ENCODE assay signal across 14 mouse cellular contexts in the genomic region with DNA sequence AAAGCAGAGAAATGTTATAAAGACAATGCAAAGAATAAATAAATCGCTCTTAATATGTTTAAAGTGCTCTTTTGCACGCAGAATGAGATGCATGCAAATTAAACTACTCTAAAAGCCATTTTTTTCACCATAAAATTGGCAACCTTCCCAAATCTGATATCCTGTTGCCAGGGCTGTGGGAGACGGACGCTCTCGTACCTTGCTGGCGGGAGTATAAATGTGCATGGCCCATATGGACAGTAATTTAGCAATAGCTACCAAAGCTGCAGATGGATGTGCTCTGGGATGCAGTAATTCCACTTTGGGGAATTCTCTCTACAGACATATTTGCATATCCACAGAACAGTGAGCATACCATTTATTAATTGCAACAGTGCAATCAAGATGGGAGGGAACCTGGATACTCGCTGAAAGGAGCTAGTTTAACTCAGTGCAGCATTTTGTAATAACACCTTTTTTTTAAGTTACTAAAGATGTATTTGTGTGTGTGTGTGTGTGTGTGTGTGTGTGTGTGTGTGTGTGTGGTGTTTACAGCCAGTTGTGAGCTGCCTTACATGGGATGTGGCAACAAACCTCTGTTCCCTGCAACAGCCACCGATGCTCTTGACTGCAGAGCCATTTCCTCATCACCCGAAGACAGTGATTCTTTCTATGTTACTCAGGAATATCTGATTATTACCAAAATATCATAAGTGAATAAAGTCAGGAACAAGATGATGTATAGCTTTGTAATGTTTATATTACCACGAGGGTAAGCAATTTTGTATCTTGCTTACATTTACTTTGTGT.
DNase-seq lines count a peak whose midpoint lies in the region; ATAC-seq and TF ChIP-seq lines count a peak whose summit lies in the region.
"Had no signal": no experiment of that assay in that cellular context is flagged by ENCODE, and none has a peak within 500 bp of the region (broad histone marks: within the 10 kb centered on the region; RNA-seq: fewer than 3 reads in every experiment).

No protein-coding gene starts in this region.

- H3K4me3 ChIP-seq in forebrain, embryonic 15.5 days: no peak overlapping the region
- no peak overlapping the region for H3K4me3 ChIP-seq in forebrain, embryonic 12.5 days (replicated peaks)
- no peak overlapping the region for H3K4me3 ChIP-seq in hindbrain, embryonic 14.5 days (replicated peaks; ENCODE audit: low read length)
- no peak overlapping the region for H3K4me3 ChIP-seq in midbrain, postnatal 0 days (ENCODE audit: low read depth, low read length)
- H3K4me3 ChIP-seq: heart, embryonic 10.5 days; left cerebral cortex, adult 2 months had no signal

- no peak for TF ChIP-seq CTCF in brain, embryonic 14.5 days (IDR thresholded peaks at IDR 0.05; ENCODE audit: borderline replicate concordance, extremely low read depth, insufficient read depth, insufficient read length)
- no peak for TF ChIP-seq CTCF in midbrain, postnatal 0 days (IDR thresholded peaks at IDR 0.05)

- H3K4me2 ChIP-seq in forebrain, embryonic 15.5 days (replicated peaks): no peak overlapping the region
- H3K4me2 ChIP-seq in forebrain, embryonic 12.5 days: no peak overlapping the region
- H3K4me2 ChIP-seq in hindbrain, embryonic 14.5 days (replicated peaks): peak overlapping the region; percentile 1; the same call in 1 of the 2 replicates
- H3K4me2 ChIP-seq in midbrain, postnatal 0 days (ENCODE audit: low read depth, low read length, poor library complexity, severe bottlenecking): no peak overlapping the region

- no peak for TF ChIP-seq POLR2A in brain, embryonic 14.5 days (IDR thresholded peaks at IDR 0.05; ENCODE audit: borderline replicate concordance, extremely low read depth, insufficient read depth, insufficient read length, poor library complexity, severe bottlenecking)

- no peaks in the 10 kb centered on the region for H3K36me3 ChIP-seq in forebrain, embryonic 15.5 days
- no peaks in the 10 kb centered on the region for H3K36me3 ChIP-seq in forebrain, embryonic 12.5 days (replicated peaks)
- H3K36me3 ChIP-seq in hindbrain, embryonic 14.5 days (replicated peaks; ENCODE audit: control insufficient read depth, insufficient read depth): no peaks in the 10 kb centered on the region
- H3K36me3 ChIP-seq in midbrain, postnatal 0 days (ENCODE audit: insufficient read depth, low read length): no peaks in the 10 kb centered on the region
- H3K36me3 ChIP-seq: heart, embryonic 10.5 days had no signal

- ATAC-seq in forebrain, embryonic 15.5 days (replicated peaks): peak; percentile 57
- no peak for ATAC-seq in forebrain, embryonic 12.5 days (ENCODE audit: low FRiP score)
- ATAC-seq in hindbrain, embryonic 14.5 days (ENCODE audit: low FRiP score): peak; percentile 76
- no peak for ATAC-seq in midbrain, postnatal 0 days (ENCODE audit: low FRiP score)

- no peak overlapping the region for H3K27ac ChIP-seq in forebrain, embryonic 15.5 days (replicated peaks)
- no peak overlapping the region for H3K27ac ChIP-seq in forebrain, embryonic 12.5 days
- H3K27ac ChIP-seq in hindbrain, embryonic 14.5 days: no peak overlapping the region
- no peak overlapping the region for H3K27ac ChIP-seq in midbrain, postnatal 0 days (ENCODE audit: low read depth, low read length)
- H3K27ac ChIP-seq: heart, embryonic 10.5 days; left cerebral cortex, adult 2 months had no signal

- no peaks in the 10 kb centered on the region for H3K9me3 ChIP-seq in forebrain, embryonic 15.5 days
- H3K9me3 ChIP-seq in forebrain, embryonic 12.5 days: no peaks in the 10 kb centered on the region
- no peaks in the 10 kb centered on the region for H3K9me3 ChIP-seq in hindbrain, embryonic 14.5 days (ENCODE audit: control insufficient read depth, low read length)
- no peaks in the 10 kb centered on the region for H3K9me3 ChIP-seq in midbrain, postnatal 0 days (ENCODE audit: low read length)
- H3K9me3 ChIP-seq: heart, embryonic 10.5 days had no signal

- no peak overlapping the region for H3K9ac ChIP-seq in forebrain, embryonic 15.5 days (replicated peaks)
- H3K9ac ChIP-seq in forebrain, embryonic 12.5 days: no peak overlapping the region
- no peak overlapping the region for H3K9ac ChIP-seq in hindbrain, embryonic 14.5 days
- no peak overlapping the region for H3K9ac ChIP-seq in midbrain, postnatal 0 days (replicated peaks; ENCODE audit: low read length, poor library complexity, severe bottlenecking)

- DNase-seq in brain, embryonic 14.5 days (ENCODE audit: low read depth): peak; percentile 87
- peak; percentile 76 for DNase-seq in hindbrain, embryonic 14.5 days (ENCODE audit: low spot score)
- peak; percentile 64 for DNase-seq in midbrain, postnatal 0 days (ENCODE audit: low spot score)
- DNase-seq in kidney, adult 8-10 months: no peak
- no peak for DNase-seq in retina, embryonic 14.5 days (ENCODE audit: low spot score)
- DNase-seq: adrenal gland, postnatal 36 days; gastrocnemius, postnatal 10 days; kidney, adult 11 months; lung, adult 2 months; thymus, postnatal 4 days had no signal

- WGBS in forebrain, embryonic 15.5 days: 46% methylated on average over 10 of the region's 10 CpGs
- 75% methylated on average over 10 of the region's 10 CpGs for WGBS in forebrain, embryonic 12.5 days
- 37% methylated on average over 10 of the region's 10 CpGs for WGBS in hindbrain, embryonic 14.5 days
- WGBS in midbrain, postnatal 0 days: 52% methylated on average over 10 of the region's 10 CpGs

- H3K27me3 ChIP-seq in forebrain, embryonic 15.5 days: no peaks in the 10 kb centered on the region
- no peaks in the 10 kb centered on the region for H3K27me3 ChIP-seq in forebrain, embryonic 12.5 days
- no peaks in the 10 kb centered on the region for H3K27me3 ChIP-seq in hindbrain, embryonic 14.5 days (ENCODE audit: control insufficient read depth, insufficient read depth, low read length)
- no peaks in the 10 kb centered on the region for H3K27me3 ChIP-seq in midbrain, postnatal 0 days (ENCODE audit: insufficient read depth, low read length)

- H3K4me1 ChIP-seq in forebrain, embryonic 15.5 days: peaks cover 18% of the 10 kb centered on the region
- peaks cover 8% of the 10 kb centered on the region for H3K4me1 ChIP-seq in forebrain, embryonic 12.5 days
- H3K4me1 ChIP-seq in hindbrain, embryonic 14.5 days (replicated peaks; ENCODE audit: control insufficient read depth, insufficient read depth, low read length): peaks cover 16% of the 10 kb centered on the region; the same call in 1 of the 2 replicates
- no peaks in the 10 kb centered on the region for H3K4me1 ChIP-seq in midbrain, postnatal 0 days (ENCODE audit: insufficient read depth, low read length)

Comparison
In these comparisons a context has a peak if more than half of its experiments do, and no peak if none do; other contexts are left out.
1. ATAC-seq: peak in forebrain, embryonic 15.5 days (single experiment) and hindbrain, embryonic 14.5 days (single experiment); none in forebrain, embryonic 12.5 days (single experiment) and midbrain, postnatal 0 days (single experiment).
2. DNase-seq: peak in brain, embryonic 14.5 days (single experiment), hindbrain, embryonic 14.5 days (single experiment) and midbrain, postnatal 0 days (single experiment); none in kidney, adult 8-10 months (0 of 2) and retina, embryonic 14.5 days (single experiment).